Mouse (Mus musculus) midbrain, embryonic 15.5 days (tissue): ENCODE results near the gene Stk11ip. TPM values are rescaled to one million over a fixed set of nuclear protein-coding genes. Genes with fewer than 3 reads are reported as not detected.

Source experiments
- polyA plus RNA-seq: library from polyadenylated mRNA; unstranded; fragments of >200 nt; fragmentation: Nextera tagmentation; extraction: Ambion mirVana; gene quantifications from 2 replicates; pipeline ENCODE4 v1.2.1, GENCODE M21; 2015

Stk11ip gene
- polyA plus RNA-seq, 1 experiment from 2014 or later: 27.7 TPM

Other genes with a start within 250 kb of the Stk11ip start
- 167 and 169 TPM in 2 replicates for gene Resp18, start 243.1 kb upstream of the Stk11ip start, polyA plus RNA-seq
- 152 and 162 TPM in 2 replicates for gene Dnpep, start 203.5 kb upstream of the Stk11ip start, polyA plus RNA-seq
- 1.5 and 2.0 TPM in 2 replicates for gene Des, start 161.2 kb upstream of the Stk11ip start, polyA plus RNA-seq
- gene Speg, start 146.2 kb upstream of the Stk11ip start, polyA plus RNA-seq: 20.8 and 21.3 TPM in 2 replicates
- 86.1 and 98.7 TPM in 2 replicates for gene Gmppa, start 85.6 kb upstream of the Stk11ip start, polyA plus RNA-seq
- 64.4 and 73.2 TPM in 2 replicates for gene Asic4, start 71.1 kb upstream of the Stk11ip start, polyA plus RNA-seq
- gene Chpf, start 42.2 kb upstream of the Stk11ip start, polyA plus RNA-seq: 42.3 and 45.8 TPM in 2 replicates
- 59.2 and 60.0 TPM in 2 replicates for gene Tmem198, start 42.0 kb upstream of the Stk11ip start, polyA plus RNA-seq
- gene Obsl1, start 15.1 kb upstream of the Stk11ip start, polyA plus RNA-seq: 29.3 and 31.9 TPM in 2 replicates
- 24.3 and 24.5 TPM in 2 replicates for gene Inha, start 14.5 kb upstream of the Stk11ip start, polyA plus RNA-seq
- gene Slc4a3, start 24.7 kb downstream of the Stk11ip start, polyA plus RNA-seq: 68.8 and 79.6 TPM in 2 replicates